In genomic region chr2:174126522-174127375, GRCm38 (mm10) we compare ENCODE assay signal across 9 mouse cellular contexts. TPM values are rescaled to one million over a fixed set of nuclear protein-coding genes. Genes with fewer than 3 reads are reported as not detected.
A peak's percentile ranks its signal among the peaks of the same experiment; 100 is the strongest.
DNase-seq lines count a peak whose midpoint lies in the region; ATAC-seq and TF ChIP-seq lines count a peak whose summit lies in the region.
"Had no signal": no experiment of that assay in that cellular context is flagged by ENCODE, and none has a peak within 500 bp of the region (broad histone marks: within the 10 kb centered on the region; RNA-seq: fewer than 3 reads in every experiment).

No protein-coding gene starts in this region.

- peak; percentile 41 for DNase-seq in gastrocnemius, adult 2 months
- DNase-seq in gastrocnemius, adult 18-20 months (ENCODE audit: low spot score) = no peak
- peak; percentile 88 for DNase-seq in brain, embryonic 14.5 days (ENCODE audit: low read depth)
- DNase-seq in gastrocnemius, postnatal 25 days = peak; percentile 32
- peak; percentile 77 for DNase-seq in kidney, postnatal 10 days
- peak; percentile 65 for DNase-seq in liver, embryonic 11.5 days (ENCODE audit: low spot score)
- peak; percentile 90 for DNase-seq in right cerebral cortex, adult 18-20 months
- no peak for DNase-seq in urinary bladder, postnatal 25 days (ENCODE audit: low spot score)

- no peak for TF ChIP-seq CTCF in gastrocnemius, adult 2 months (IDR thresholded peaks at IDR 0.05)
- TF ChIP-seq CTCF in brain, embryonic 14.5 days (IDR thresholded peaks at IDR 0.05; ENCODE audit: borderline replicate concordance, extremely low read depth, insufficient read depth, insufficient read length) = no peak

- no peaks in the 10 kb centered on the region for H3K27me3 ChIP-seq in liver, embryonic 11.5 days (replicated peaks; ENCODE audit: control insufficient read depth, insufficient read depth, low read length)

- no peaks in the 10 kb centered on the region for H3K9me3 ChIP-seq in liver, embryonic 11.5 days (ENCODE audit: control insufficient read depth, low read length)

- peak; percentile 15; the same call in 1 of the 2 replicates for ATAC-seq in liver, embryonic 11.5 days (replicated peaks; ENCODE audit: low FRiP score)

- 12% methylated on average over 16 of the region's 21 CpGs for WGBS in liver, embryonic 11.5 days

- no peak for TF ChIP-seq POLR2A in brain, embryonic 14.5 days (IDR thresholded peaks at IDR 0.05; ENCODE audit: borderline replicate concordance, extremely low read depth, insufficient read depth, insufficient read length, poor library complexity, severe bottlenecking)

- intact Hi-C loops in gastrocnemius, adult 2 months (cut with DNase I) = no loop called here

- H3K4me1 ChIP-seq in liver, embryonic 11.5 days (replicated peaks; ENCODE audit: control insufficient read depth, insufficient read depth, low read length) = peaks cover 3% of the 10 kb centered on the region; the same call in 1 of the 2 replicates

- H3K9ac ChIP-seq in liver, embryonic 11.5 days (ENCODE audit: low read depth, low read length) = no peak overlapping the region

- H3K27ac ChIP-seq in gastrocnemius, adult 2 months = peak overlapping the region; percentile 12; the same call in 1 of the 2 replicates
- H3K27ac ChIP-seq in liver, embryonic 11.5 days (ENCODE audit: low read depth, low read length) = no peak overlapping the region
- H3K27ac ChIP-seq: heart, adult 2 months had no signal

- H3K4me2 ChIP-seq in liver, embryonic 11.5 days = peak overlapping the region; percentile 37; the same call in 1 of the 2 replicates

- peaks cover 16% of the 10 kb centered on the region for H3K36me3 ChIP-seq in liver, embryonic 11.5 days (ENCODE audit: control insufficient read depth, insufficient read depth, low read length)

- H3K4me3 ChIP-seq in gastrocnemius, adult 2 months = peak overlapping the region; percentile 19; the same call in 1 of the 2 replicates
- no peak overlapping the region for H3K4me3 ChIP-seq in liver, embryonic 11.5 days (ENCODE audit: low read depth, low read length)
- H3K4me3 ChIP-seq: heart, adult 2 months had no signal

RNA-seq across cellular contexts. Expression of gene Npepl1, which starts 16.6 kb away (rescaled TPM):
- 10 to 100 TPM; 80.1 to 90.2 TPM for total RNA-seq in gastrocnemius, adult 2 months (2021)
- total RNA-seq in gastrocnemius, adult 18-20 months (2021) = 10 to 100 TPM; 88.1 to 92.2 TPM
- polyA plus RNA-seq in brain, embryonic 14.5 days (2012; rRNA removed) = 32.7 and 48.9 TPM in 2 replicates
- total RNA-seq in gastrocnemius, postnatal 25 days (2021) = 10 to 100 TPM; 52.0 to 58.8 TPM
- polyA plus RNA-seq in liver, embryonic 11.5 days (2014; fragmentation: Nextera tagmentation; extraction: Ambion mirVana) = 57.7 and 59.1 TPM in 2 replicates

RNA-seq across cellular contexts. Expression of gene Stx16, which starts 50.6 kb away (rescaled TPM):
- 10 to 100 TPM; 19.9 to 21.1 TPM for total RNA-seq in gastrocnemius, adult 2 months (2021)
- 10 to 100 TPM; 18.1 to 19.0 TPM for total RNA-seq in gastrocnemius, adult 18-20 months (2021)
- polyA plus RNA-seq in brain, embryonic 14.5 days (2012; rRNA removed) = 49.6 and 55.6 TPM in 2 replicates
- total RNA-seq in gastrocnemius, postnatal 25 days (2021) = 10 to 100 TPM; 22.1 to 22.9 TPM
- 7.2 and 9.6 TPM in 2 replicates for polyA plus RNA-seq in liver, embryonic 11.5 days (2014; fragmentation: Nextera tagmentation; extraction: Ambion mirVana)

Comparison
In these comparisons a context has a peak if more than half of its experiments do, and no peak if none do; other contexts are left out.
1. DNase-seq: peak in gastrocnemius, adult 2 months (single experiment), brain, embryonic 14.5 days (single experiment), gastrocnemius, postnatal 25 days (single experiment), kidney, postnatal 10 days (single experiment), liver, embryonic 11.5 days (single experiment) and right cerebral cortex, adult 18-20 months (single experiment); none in gastrocnemius, adult 18-20 months (single experiment) and urinary bladder, postnatal 25 days (single experiment).